Mouse (Mus musculus): ENCODE measurements around the gene Commd7. TPM values are rescaled to one million over a fixed set of nuclear protein-coding genes. Genes with fewer than 3 reads are reported as not detected.

Commd7 gene
- polyA plus RNA-seq, 1 experiment = 24.1 TPM

GRCm38 (mm10) chr2:153609058-153609457 is 23.5 kb downstream of the Commd7 start:
- no peaks in the 10 kb centered on the region for H3K9me3 ChIP-seq
- peak overlapping the region; percentile 56 for H3K4me3 ChIP-seq (replicated peaks)
- peaks cover 100% of the 10 kb centered on the region for H3K4me1 ChIP-seq
- peaks cover 3% of the 10 kb centered on the region for H3K36me3 ChIP-seq (replicated peaks; ENCODE audit: low read length)
- TF ChIP-seq GATA1 (IDR thresholded peaks at IDR 0.05; ENCODE audit: borderline replicate concordance, low read length) (no peak), FLI1 (IDR thresholded peaks at IDR 0.05; ENCODE audit: low read length) (no peak)
- H3K27me3 ChIP-seq (replicated peaks) = no peaks in the 10 kb centered on the region

GRCm38 (mm10) chr2:153607870-153608515 is 24.6 kb downstream of the Commd7 start:
- TF ChIP-seq GATA1 (IDR thresholded peaks at IDR 0.05; ENCODE audit: borderline replicate concordance, low read length) = no peak
- no peak for TF ChIP-seq FLI1 (IDR thresholded peaks at IDR 0.05; ENCODE audit: low read length)
- no peaks in the 10 kb centered on the region for H3K27me3 ChIP-seq (replicated peaks)
- H3K4me3 ChIP-seq (replicated peaks) = peak overlapping the region; percentile 74
- no peaks in the 10 kb centered on the region for H3K36me3 ChIP-seq (replicated peaks; ENCODE audit: low read length)
- peaks cover 97% of the 10 kb centered on the region for H3K4me1 ChIP-seq
- no peaks in the 10 kb centered on the region for H3K9me3 ChIP-seq

GRCm38 (mm10) chr2:153606421-153606820 is 26.2 kb downstream of the Commd7 start:
- H3K4me1 ChIP-seq = peaks cover 85% of the 10 kb centered on the region
- no peaks in the 10 kb centered on the region for H3K36me3 ChIP-seq (replicated peaks; ENCODE audit: low read length)
- H3K27me3 ChIP-seq (replicated peaks) = no peaks in the 10 kb centered on the region
- H3K4me3 ChIP-seq (replicated peaks) = no peak overlapping the region
- TF ChIP-seq GATA1 (IDR thresholded peaks at IDR 0.05; ENCODE audit: borderline replicate concordance, low read length) (no peak), FLI1 (IDR thresholded peaks at IDR 0.05; ENCODE audit: low read length) (no peak)
- no peaks in the 10 kb centered on the region for H3K9me3 ChIP-seq

- no peak for TF ChIP-seq GATA1 (IDR thresholded peaks at IDR 0.05; ENCODE audit: borderline replicate concordance, low read length)
- no peak for TF ChIP-seq FLI1 (IDR thresholded peaks at IDR 0.05; ENCODE audit: low read length)
- Histone ChIP-seq H3K36me3 (replicated peaks; ENCODE audit: low read length) (no peaks in the 10 kb centered on the region), H3K27me3 (replicated peaks) (no peaks in the 10 kb centered on the region), H3K9me3 (no peaks in the 10 kb centered on the region), H3K4me3 (replicated peaks) (no peak overlapping the region), H3K4me1 (peaks cover 74% of the 10 kb centered on the region)
Measured at GRCm38 (mm10) chr2:153603724-153604123, 28.9 kb downstream of the Commd7 start.

- TF ChIP-seq FLI1 (IDR thresholded peaks at IDR 0.05; ENCODE audit: low read length) (no peak), GATA1 (IDR thresholded peaks at IDR 0.05; ENCODE audit: borderline replicate concordance, low read length) (no peak)
- Histone ChIP-seq H3K4me1 (peaks cover 60% of the 10 kb centered on the region), H3K4me3 (replicated peaks) (no peak overlapping the region), H3K36me3 (replicated peaks; ENCODE audit: low read length) (no peaks in the 10 kb centered on the region), H3K9me3 (no peaks in the 10 kb centered on the region), H3K27me3 (replicated peaks) (no peaks in the 10 kb centered on the region)
Measured at GRCm38 (mm10) chr2:153600667-153601648, 31.6 kb downstream of the Commd7 start.

- H3K27me3 ChIP-seq (replicated peaks) = no peaks in the 10 kb centered on the region
- TF ChIP-seq GATA1 (IDR thresholded peaks at IDR 0.05; ENCODE audit: borderline replicate concordance, low read length) (no peak), FLI1 (IDR thresholded peaks at IDR 0.05; ENCODE audit: low read length) (no peak)
- peaks cover 52% of the 10 kb centered on the region for H3K4me1 ChIP-seq
- no peaks in the 10 kb centered on the region for H3K36me3 ChIP-seq (replicated peaks; ENCODE audit: low read length)
- no peaks in the 10 kb centered on the region for H3K9me3 ChIP-seq
- no peak overlapping the region for H3K4me3 ChIP-seq (replicated peaks)
Measured at GRCm38 (mm10) chr2:153600021-153600666, 32.4 kb downstream of the Commd7 start.

- Histone ChIP-seq H3K4me1 (peaks cover 38% of the 10 kb centered on the region), H3K9me3 (no peaks in the 10 kb centered on the region), H3K4me3 (replicated peaks) (no peak overlapping the region), H3K27me3 (replicated peaks) (peaks cover 1% of the 10 kb centered on the region), H3K36me3 (replicated peaks; ENCODE audit: low read length) (no peaks in the 10 kb centered on the region)
- TF ChIP-seq FLI1 (IDR thresholded peaks at IDR 0.05; ENCODE audit: low read length) = no peak
- no peak for TF ChIP-seq GATA1 (IDR thresholded peaks at IDR 0.05; ENCODE audit: borderline replicate concordance, low read length)
Measured at GRCm38 (mm10) chr2:153597626-153598025, 35.0 kb downstream of the Commd7 start.

GRCm38 (mm10) chr2:153597014-153597413 is 35.6 kb downstream of the Commd7 start:
- H3K4me3 ChIP-seq (replicated peaks) = no peak overlapping the region
- TF ChIP-seq FLI1 (IDR thresholded peaks at IDR 0.05; ENCODE audit: low read length) (no peak), GATA1 (IDR thresholded peaks at IDR 0.05; ENCODE audit: borderline replicate concordance, low read length) (no peak)
- H3K27me3 ChIP-seq (replicated peaks) = peaks cover 1% of the 10 kb centered on the region
- H3K9me3 ChIP-seq = no peaks in the 10 kb centered on the region
- H3K4me1 ChIP-seq = peaks cover 44% of the 10 kb centered on the region
- H3K36me3 ChIP-seq (replicated peaks; ENCODE audit: low read length) = no peaks in the 10 kb centered on the region

GRCm38 (mm10) chr2:153594998-153595397 is 37.6 kb downstream of the Commd7 start:
- H3K9me3 ChIP-seq = no peaks in the 10 kb centered on the region
- H3K4me1 ChIP-seq = peaks cover 27% of the 10 kb centered on the region
- no peak for TF ChIP-seq FLI1 (IDR thresholded peaks at IDR 0.05; ENCODE audit: low read length)
- no peak for TF ChIP-seq GATA1 (IDR thresholded peaks at IDR 0.05; ENCODE audit: borderline replicate concordance, low read length)
- H3K4me3 ChIP-seq (replicated peaks) = no peak overlapping the region
- peaks cover 1% of the 10 kb centered on the region for H3K27me3 ChIP-seq (replicated peaks)
- no peaks in the 10 kb centered on the region for H3K36me3 ChIP-seq (replicated peaks; ENCODE audit: low read length)

Data from megakaryocyte, embryonic 14.5 days (primary cell).